Mouse (Mus musculus) forebrain, embryonic 16.5 days (tissue): ENCODE results near the gene Lrrfip2. TPM values are rescaled to one million over a fixed set of nuclear protein-coding genes. Genes with fewer than 3 reads are reported as not detected.
A peak's percentile ranks its signal among the peaks of the same experiment; 100 is the strongest.

ENCODE experiments used
- ATAC-seq: fragments of 200-750 bp; cut with Nextera tagmentation; 2 replicates; pipeline ENCODE4 v1.8.0; 2017; ENCODE audit warnings: mild to moderate bottlenecking, moderate library complexity
- H3K27ac ChIP-seq: fragments of 300-500 bp; sonication (generic); 2 replicates; pipeline ENCODE4 v1.5.1; 2014; ENCODE audit warnings: low read length, control low read depth
- H3K27me3 ChIP-seq: fragments of 300-500 bp; sonication (generic); replicated peaks from 2 replicates; pipeline ENCODE4 v1.6.1; 2014; ENCODE audit warnings: low read length; ENCODE audit not compliant: control insufficient read depth, insufficient read depth
- H3K36me3 ChIP-seq: fragments of 300-500 bp; sonication (generic); 2 replicates; pipeline ENCODE4 v1.6.1; 2014; ENCODE audit not compliant: control insufficient read depth, insufficient read depth
- H3K4me1 ChIP-seq: fragments of 300-500 bp; sonication (generic); replicated peaks from 2 replicates; pipeline ENCODE4 v1.6.1; 2014; ENCODE audit warnings: low read length; ENCODE audit not compliant: control insufficient read depth, insufficient read depth
- H3K4me2 ChIP-seq: fragments of 300-500 bp; sonication (generic); 2 replicates; pipeline ENCODE4 v1.6.1; 2014; ENCODE audit warnings: mild to moderate bottlenecking, low read length, control low read depth
- H3K4me3 ChIP-seq: fragments of 300-500 bp; sonication (generic); replicated peaks from 2 replicates; pipeline ENCODE4 v1.5.1; 2014; ENCODE audit warnings: mild to moderate bottlenecking, low read length, control low read depth
- H3K9ac ChIP-seq: fragments of 300-500 bp; sonication (generic); replicated peaks from 2 replicates; pipeline ENCODE4 v1.6.1; 2014; ENCODE audit warnings: low read depth, low read length, control low read depth
- H3K9me3 ChIP-seq: fragments of 300-500 bp; sonication (generic); 2 replicates; pipeline ENCODE4 v1.6.1; 2016; ENCODE audit warnings: low read length; ENCODE audit not compliant: control insufficient read depth
- WGBS: fragments of 180-500 bp; shearing (Covaris S2); extraction: QIAGEN DNeasy Blood & Tissue Kit; methylation state at CpG from one replicate; pipeline ENCODE4 v1.1.7; 2014; 5-methylcytosine and 5-hydroxymethylcytosine counted together
- polyA plus RNA-seq: library from polyadenylated mRNA; unstranded; fragments of >200 nt; fragmentation: Nextera tagmentation; extraction: Ambion mirVana; gene quantifications from 2 replicates; pipeline ENCODE4 v1.2.1, GENCODE M21; 2015

Gene Lrrfip2
- polyA plus RNA-seq, 1 experiment from 2014 or later, result 43.2 TPM

DNA sequence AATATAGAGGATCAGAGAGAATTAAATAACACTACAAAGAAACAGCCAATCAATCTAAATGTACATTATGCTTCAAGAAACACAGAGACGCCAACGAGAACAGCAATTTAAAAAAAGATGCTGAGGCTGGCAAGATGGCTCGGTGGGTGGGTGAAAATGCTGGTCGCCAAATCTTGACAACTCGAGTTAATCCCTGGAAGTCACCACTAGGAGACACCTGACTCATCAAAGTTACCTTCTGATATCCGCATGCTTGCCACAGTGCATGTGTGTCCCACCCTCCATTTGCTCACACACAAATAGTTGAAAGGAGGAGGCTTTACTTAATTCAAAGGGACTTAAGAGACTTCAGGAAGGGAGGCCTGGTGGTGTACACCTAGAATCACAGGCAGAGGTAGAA lies 128.2 kb downstream of the Lrrfip2 start:
- 76% methylated on average over 6 of the region's 6 CpGs for WGBS
- Histone ChIP-seq H3K9me3 (no peaks in the 10 kb centered on the region), H3K36me3 (peaks cover 12% of the 10 kb centered on the region), H3K4me1 (no peaks in the 10 kb centered on the region), H3K9ac (no peak overlapping the region), H3K4me3 (no peak overlapping the region), H3K4me2 (no peak overlapping the region), H3K27ac (no peak overlapping the region), H3K27me3 (no peaks in the 10 kb centered on the region)
- ATAC-seq, result no peak

GRCm38 (mm10) chr9:111247682-111248246 lies 130.4 kb downstream of the Lrrfip2 start:
- ATAC-seq, result no peak
- H3K9ac ChIP-seq, result no peak overlapping the region
- no peaks in the 10 kb centered on the region for H3K9me3 ChIP-seq
- no peaks in the 10 kb centered on the region for H3K4me1 ChIP-seq
- no peaks in the 10 kb centered on the region for H3K27me3 ChIP-seq
- H3K4me3 ChIP-seq, result no peak overlapping the region
- WGBS, result 83% methylated on average over 3 of the region's 3 CpGs
- H3K36me3 ChIP-seq, result peaks cover 14% of the 10 kb centered on the region
- no peak overlapping the region for H3K4me2 ChIP-seq
- no peak overlapping the region for H3K27ac ChIP-seq

- Histone ChIP-seq H3K27ac (no peak overlapping the region), H3K4me1 (no peaks in the 10 kb centered on the region), H3K4me3 (no peak overlapping the region), H3K9me3 (no peaks in the 10 kb centered on the region), H3K36me3 (peaks cover 14% of the 10 kb centered on the region), H3K4me2 (no peak overlapping the region), H3K27me3 (no peaks in the 10 kb centered on the region), H3K9ac (no peak overlapping the region)
- WGBS, result 80% methylated on average over 7 of the region's 7 CpGs
- ATAC-seq, result no peak
These were observed 134.9 kb downstream of the Lrrfip2 start for GRCm38 (mm10) chr9:111252161-111252869.

- H3K4me2 ChIP-seq, result no peak overlapping the region
- no peaks in the 10 kb centered on the region for H3K4me1 ChIP-seq
- no peak overlapping the region for H3K9ac ChIP-seq
- peaks cover 10% of the 10 kb centered on the region; the same call in 1 of the 2 replicates for H3K36me3 ChIP-seq
- no peak overlapping the region for H3K4me3 ChIP-seq
- H3K27me3 ChIP-seq, result no peaks in the 10 kb centered on the region
- no peaks in the 10 kb centered on the region for H3K9me3 ChIP-seq
- ATAC-seq, result no peak
- WGBS, result 46% methylated on average over 1 of the region's 1 CpGs
- no peak overlapping the region for H3K27ac ChIP-seq
These were observed 143.1 kb downstream of the Lrrfip2 start for GRCm38 (mm10) chr9:111260360-111260985.

DNA sequence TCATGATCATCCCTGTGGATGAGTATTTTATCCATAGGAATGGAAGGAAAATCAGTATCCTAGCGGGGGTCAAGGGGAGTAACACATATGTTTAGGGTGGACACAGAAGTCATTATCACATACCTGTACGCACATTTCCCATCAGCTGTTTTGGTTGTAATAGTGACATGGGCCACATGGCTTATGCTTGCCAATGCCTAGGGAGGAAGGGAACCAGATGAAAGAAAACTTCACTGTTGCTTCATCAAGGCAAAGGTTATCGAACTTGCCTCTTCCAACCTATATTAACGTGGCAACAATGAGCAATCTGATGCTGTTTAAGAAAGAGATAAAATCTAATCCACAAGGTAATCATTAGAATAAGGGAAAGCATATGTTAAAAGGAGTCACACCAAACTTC lies 144.0 kb downstream of the Lrrfip2 start:
- H3K27ac ChIP-seq, result no peak overlapping the region
- no peaks in the 10 kb centered on the region for H3K4me1 ChIP-seq
- WGBS, result 95% methylated on average over 4 of the region's 4 CpGs
- no peak overlapping the region for H3K9ac ChIP-seq
- H3K27me3 ChIP-seq, result no peaks in the 10 kb centered on the region
- no peaks in the 10 kb centered on the region for H3K9me3 ChIP-seq
- ATAC-seq, result no peak
- peaks cover 10% of the 10 kb centered on the region for H3K36me3 ChIP-seq
- no peak overlapping the region for H3K4me3 ChIP-seq
- H3K4me2 ChIP-seq, result no peak overlapping the region

DNA sequence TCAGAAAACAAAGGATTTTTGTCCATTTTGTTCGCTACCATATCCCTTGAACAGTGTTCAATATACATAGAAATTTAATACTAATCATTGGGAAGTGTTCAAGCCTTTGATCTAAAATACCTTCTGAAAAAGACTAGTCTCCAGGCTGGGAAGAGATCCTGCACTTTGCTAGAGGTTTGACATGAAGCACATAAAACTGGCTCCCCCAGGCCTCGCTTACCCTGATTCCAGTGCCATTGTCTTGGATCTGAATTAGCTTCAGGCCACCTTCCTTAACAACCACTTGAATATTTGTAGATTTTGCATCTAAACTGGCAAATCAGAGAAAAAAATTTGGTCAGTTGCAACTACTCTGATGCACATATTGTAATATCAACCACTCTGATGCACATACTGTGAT lies 150.6 kb downstream of the Lrrfip2 start:
- no peak for ATAC-seq
- 90% methylated on average over 2 of the region's 2 CpGs for WGBS
- no peak overlapping the region for H3K27ac ChIP-seq
- no peak overlapping the region for H3K9ac ChIP-seq
- peaks cover 11% of the 10 kb centered on the region for H3K4me1 ChIP-seq
- H3K9me3 ChIP-seq, result no peaks in the 10 kb centered on the region
- no peak overlapping the region for H3K4me3 ChIP-seq
- peaks cover 5% of the 10 kb centered on the region; the same call in 1 of the 2 replicates for H3K36me3 ChIP-seq
- no peaks in the 10 kb centered on the region for H3K27me3 ChIP-seq
- no peak overlapping the region for H3K4me2 ChIP-seq

DNA sequence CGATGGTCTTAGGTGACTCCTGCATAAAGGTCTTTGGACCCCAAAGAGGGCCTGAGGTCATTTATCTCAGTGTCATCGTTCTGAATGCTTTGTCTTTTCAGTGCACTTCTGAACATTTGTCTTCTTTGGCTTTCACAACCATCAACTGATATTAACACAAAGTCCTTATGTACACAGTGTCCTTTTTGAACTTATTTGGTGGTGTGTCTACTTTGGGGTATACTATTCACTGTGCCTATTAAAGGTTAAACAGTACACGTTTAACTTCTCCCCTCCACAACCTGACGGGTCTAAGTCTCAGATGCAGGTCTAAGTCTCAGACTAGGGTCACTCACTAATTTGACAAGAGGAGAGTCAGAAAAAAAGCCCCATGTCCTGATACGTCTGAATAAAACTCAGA lies 153.2 kb downstream of the Lrrfip2 start:
- no peaks in the 10 kb centered on the region for H3K27me3 ChIP-seq
- peak overlapping the region; percentile 95 for H3K27ac ChIP-seq
- peak overlapping the region; percentile 80 for H3K4me2 ChIP-seq
- ATAC-seq, result no peak
- H3K4me3 ChIP-seq, result peak overlapping the region; percentile 89
- WGBS, result 11% methylated on average over 5 of the region's 5 CpGs
- H3K36me3 ChIP-seq, result peaks cover 2% of the 10 kb centered on the region; the same call in 1 of the 2 replicates
- no peaks in the 10 kb centered on the region for H3K9me3 ChIP-seq
- peaks cover 29% of the 10 kb centered on the region for H3K4me1 ChIP-seq
- peak overlapping the region; percentile 86 for H3K9ac ChIP-seq

DNA sequence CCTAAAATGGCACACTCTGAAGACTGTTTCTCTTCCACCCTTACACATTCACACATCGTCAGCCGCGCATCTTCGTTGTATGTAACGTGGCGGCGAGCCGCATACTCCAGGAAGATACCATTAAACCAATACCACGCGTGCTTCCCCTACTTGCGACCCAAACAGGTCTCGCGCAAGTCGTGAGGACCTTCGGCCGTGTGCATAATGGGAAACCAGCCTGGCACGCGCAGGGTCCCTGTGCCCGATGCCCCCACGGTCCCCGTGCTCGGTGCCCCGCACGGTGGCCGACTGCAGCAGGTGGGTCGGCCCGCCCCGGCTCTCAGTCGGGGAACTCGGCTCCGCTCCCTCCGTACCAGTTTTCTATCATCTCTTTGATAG lies 153.7 kb downstream of the Lrrfip2 start:
- no peaks in the 10 kb centered on the region for H3K9me3 ChIP-seq
- peaks cover 32% of the 10 kb centered on the region for H3K4me1 ChIP-seq
- peak overlapping the region; percentile 86 for H3K9ac ChIP-seq
- WGBS, result under 1% methylated on average over 32 of the region's 32 CpGs
- H3K27ac ChIP-seq, result peak overlapping the region; percentile 95
- peak; percentile 67 for ATAC-seq
- peaks cover 2% of the 10 kb centered on the region; the same call in 1 of the 2 replicates for H3K36me3 ChIP-seq
- peak overlapping the region; percentile 89 for H3K4me3 ChIP-seq
- H3K27me3 ChIP-seq, result no peaks in the 10 kb centered on the region
- H3K4me2 ChIP-seq, result peak overlapping the region; percentile 80

GRCm38 (mm10) chr9:111271434-111272160 lies 154.2 kb downstream of the Lrrfip2 start, which contains the start of the genes Mlh1 and Epm2aip1:
Gene Mlh1 (minus strand): TSS chr9:111271791.
Gene Epm2aip1 (plus strand): TSS chr9:111271929.
- ATAC-seq, result peak; percentile 99
- peaks cover 2% of the 10 kb centered on the region; the same call in 1 of the 2 replicates for H3K36me3 ChIP-seq
- no peaks in the 10 kb centered on the region for H3K27me3 ChIP-seq
- WGBS, result under 1% methylated on average over 64 of the region's 64 CpGs
- H3K27ac ChIP-seq, result peak within 1 kb of the TSS; percentile 95
- H3K4me1 ChIP-seq, result peaks cover 38% of the 10 kb centered on the region
- peak within 1 kb of the TSS; percentile 89 for H3K4me3 ChIP-seq
- H3K9ac ChIP-seq, result peak within 1 kb of the TSS; percentile 93
- no peaks in the 10 kb centered on the region for H3K9me3 ChIP-seq
- peak within 1 kb of the TSS; percentile 83 for H3K4me2 ChIP-seq
